Mouse (Mus musculus): ENCODE measurements around the gene Cpped1. TPM values are rescaled to one million over a fixed set of nuclear protein-coding genes. Genes with fewer than 3 reads are reported as not detected.
A peak's percentile ranks its signal among the peaks of the same experiment; 100 is the strongest.

Cpped1 gene
- polyA plus RNA-seq, 1 experiment from 2014 or later: 12.4 TPM

GRCm38 (mm10) chr16:11756598-11757245 is 152.5 kb downstream of the Cpped1 start:
- Histone ChIP-seq H3K4me3 (no peak overlapping the region), H3K9me3 (replicated peaks) (no peaks in the 10 kb centered on the region), H3K4me2 (no peak overlapping the region), H3K27me3 (replicated peaks) (no peaks in the 10 kb centered on the region), H3K4me1 (no peaks in the 10 kb centered on the region), H3K9ac (no peak overlapping the region), H3K36me3 (no peaks in the 10 kb centered on the region), H3K27ac (no peak overlapping the region)
- ATAC-seq: no peak
- WGBS (ENCODE audit: insufficient replicate concordance): 63% methylated on average over 1 of the region's 1 CpGs

DNA sequence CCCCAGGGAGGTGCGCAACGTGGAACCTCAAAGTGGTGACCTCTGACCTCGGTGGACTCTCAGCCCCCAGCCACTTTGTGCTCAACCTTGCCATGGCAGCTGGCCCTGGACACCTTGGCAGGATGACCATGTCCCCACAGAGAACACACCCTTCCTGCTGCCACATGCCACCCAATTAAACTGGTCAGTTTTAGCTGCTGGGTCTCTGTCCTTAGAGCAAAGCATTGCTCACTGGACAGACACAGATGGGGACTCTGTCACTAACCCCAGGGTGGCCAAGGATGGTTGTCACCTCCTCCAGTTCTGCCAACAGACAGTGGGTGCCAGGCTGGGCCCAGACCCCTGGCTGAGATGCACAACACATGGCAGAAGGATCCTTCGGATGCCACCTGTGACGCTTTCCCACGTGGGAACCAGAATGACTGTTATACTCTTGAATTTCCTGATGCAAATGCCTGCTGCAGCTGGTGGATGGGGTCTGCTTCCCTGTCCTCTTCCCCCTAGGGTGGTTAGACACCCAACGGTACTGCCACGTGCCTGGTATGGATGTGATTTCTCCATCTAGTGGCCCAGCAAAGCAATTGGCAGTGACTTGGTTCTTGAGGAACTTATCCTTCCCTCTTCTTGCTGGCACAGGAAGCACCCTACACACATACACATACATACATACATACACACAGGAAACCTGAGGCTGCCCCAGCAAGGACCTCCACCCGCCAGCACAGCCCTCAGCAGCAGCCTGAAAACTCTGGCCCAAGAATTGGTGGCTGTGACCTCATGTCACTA is 153.8 kb downstream of the Cpped1 start:
- H3K4me1 ChIP-seq: no peaks in the 10 kb centered on the region
- no peak overlapping the region for H3K27ac ChIP-seq
- no peaks in the 10 kb centered on the region for H3K27me3 ChIP-seq (replicated peaks)
- H3K4me3 ChIP-seq: no peak overlapping the region
- no peak overlapping the region for H3K4me2 ChIP-seq
- no peaks in the 10 kb centered on the region for H3K9me3 ChIP-seq (replicated peaks)
- 68% methylated on average over 9 of the region's 9 CpGs for WGBS (ENCODE audit: insufficient replicate concordance)
- 0 out of 2 replicates have a peak, but pooled peaks have one; percentile 30 for ATAC-seq
- H3K9ac ChIP-seq: no peak overlapping the region
- no peaks in the 10 kb centered on the region for H3K36me3 ChIP-seq

- Histone ChIP-seq H3K27me3 (replicated peaks) (no peaks in the 10 kb centered on the region), H3K9me3 (replicated peaks) (no peaks in the 10 kb centered on the region), H3K4me3 (no peak overlapping the region), H3K9ac (no peak overlapping the region), H3K4me2 (no peak overlapping the region), H3K4me1 (no peaks in the 10 kb centered on the region), H3K27ac (no peak overlapping the region), H3K36me3 (no peaks in the 10 kb centered on the region)
- 70% methylated on average over 2 of the region's 2 CpGs for WGBS (ENCODE audit: insufficient replicate concordance)
- ATAC-seq: no peak
Observed at GRCm38 (mm10) chr16:11754136-11754535, 155.1 kb downstream of the Cpped1 start.

Other genes with a start within 250 kb of the Cpped1 start
- 0.60 and 0.86 TPM in 2 replicates for gene Shisa9, start 74.7 kb upstream of the Cpped1 start, polyA plus RNA-seq (2016; fragmentation: Nextera tagmentation; extraction: Ambion mirVana)